Mouse (Mus musculus): ENCODE measurements at regions not wholly inside any gene's neighbourhood (a gene's known extent, or its start where the extent isn't known, plus 50 kb on each side); places are given as distances from the start of the nearest gene placed in this dataset.
A peak's percentile ranks its signal among the peaks of the same experiment; 100 is the strongest.
"Not testable (repeated sequence)": the region's sequence is repeated elsewhere in the genome, so short reads cannot be mapped to it uniquely, and the experiment has no call there.

GRCm38 (mm10) chr13:4858341-4858740, 249.4 kb upstream of the Akr1e1 start:
- DNase-seq (ENCODE audit: low spot score): no peak

DNA sequence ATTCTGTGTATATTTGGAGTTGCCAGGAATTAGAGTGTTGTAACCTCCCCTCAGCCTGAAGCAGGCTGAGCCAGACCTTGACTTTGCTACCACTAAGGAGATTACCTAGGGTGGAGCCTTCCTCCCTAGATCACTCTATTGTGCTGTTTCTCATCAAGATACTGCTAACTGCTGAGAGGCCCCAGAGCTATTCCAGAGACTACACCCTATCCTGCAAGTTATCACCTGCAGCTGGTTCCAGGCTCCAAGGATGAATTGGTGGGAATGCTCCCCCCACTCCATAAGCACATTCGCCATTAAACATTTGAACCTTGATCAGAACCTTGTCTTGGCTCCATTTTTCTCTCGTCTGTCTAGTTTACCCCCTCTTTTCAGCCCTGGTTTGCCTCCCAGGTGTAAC, 230.5 kb upstream of the Akr1e1 start:
- not testable (repeated sequence) for DNase-seq (ENCODE audit: low spot score)

GRCm38 (mm10) chr13:4826756-4827155, 217.8 kb upstream of the Akr1e1 start:
- no peak for DNase-seq (ENCODE audit: low spot score)

- DNase-seq (ENCODE audit: low spot score): not testable (repeated sequence)
These were observed 216.8 kb upstream of the Akr1e1 start for GRCm38 (mm10) chr13:4825749-4826148.

DNA sequence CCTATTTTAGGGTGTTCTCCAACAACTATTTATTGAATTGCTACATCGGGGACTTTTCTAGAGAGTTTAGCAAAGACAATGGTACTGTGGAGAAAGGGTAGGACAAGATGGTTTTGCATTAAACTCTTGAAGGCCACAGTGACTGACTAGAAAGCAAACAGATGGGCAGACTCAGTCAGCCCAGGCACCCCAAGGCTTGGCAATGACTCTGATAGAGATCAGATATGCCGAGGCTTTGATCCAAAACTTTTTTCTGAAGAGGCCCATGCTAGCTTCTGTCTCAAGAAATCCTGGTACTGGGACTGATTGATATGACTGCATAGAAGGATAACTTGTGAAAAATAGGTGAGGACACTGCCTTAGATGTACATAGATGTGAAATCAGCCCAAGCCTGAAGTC, 197.9 kb upstream of the Akr1e1 start:
- DNase-seq (ENCODE audit: low spot score): no peak

DNA sequence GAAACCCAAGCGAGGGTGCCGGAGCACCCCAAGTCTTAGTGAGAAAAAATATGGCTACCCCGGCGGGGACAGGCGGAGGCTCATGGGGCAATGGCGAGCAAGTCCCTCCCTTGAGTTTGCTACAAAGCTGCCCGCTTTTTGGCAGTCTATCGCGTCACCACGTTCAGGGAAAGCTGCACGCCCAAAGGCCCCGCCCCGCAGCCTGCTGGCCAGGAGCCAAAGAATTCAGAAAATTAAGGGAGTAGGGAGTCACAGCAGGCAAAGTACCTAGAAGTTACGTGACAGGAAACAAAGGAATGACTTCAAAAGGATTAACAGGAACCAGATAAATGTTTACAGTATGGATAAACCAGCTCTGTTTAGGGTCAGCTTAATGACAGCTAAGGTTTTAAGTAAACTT, 191.7 kb upstream of the Akr1e1 start:
- no peak for DNase-seq (ENCODE audit: low spot score)

DNA sequence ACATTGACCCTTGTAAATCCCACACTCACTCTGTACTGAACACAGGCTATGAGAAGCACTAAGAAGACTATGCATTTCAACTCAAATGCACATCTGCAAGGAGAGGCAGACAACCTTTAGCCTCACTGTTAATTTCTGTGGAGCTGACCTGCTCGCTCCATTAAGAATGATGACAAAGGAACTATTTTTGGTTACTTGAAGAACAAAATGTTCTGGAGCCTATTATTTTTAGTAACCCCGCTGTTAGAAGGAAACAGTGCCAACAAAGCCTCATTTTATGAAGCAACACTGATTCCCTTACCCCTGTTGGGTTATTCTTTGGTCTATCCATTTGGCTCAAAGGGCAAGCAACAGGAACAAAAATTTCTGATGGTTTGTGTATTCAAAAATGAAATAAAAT, 182.2 kb upstream of the Akr1e1 start:
- DNase-seq (ENCODE audit: low spot score): no peak

GRCm38 (mm10) chr13:4790414-4790813, 181.4 kb upstream of the Akr1e1 start:
- DNase-seq (ENCODE audit: low spot score): no peak

DNA sequence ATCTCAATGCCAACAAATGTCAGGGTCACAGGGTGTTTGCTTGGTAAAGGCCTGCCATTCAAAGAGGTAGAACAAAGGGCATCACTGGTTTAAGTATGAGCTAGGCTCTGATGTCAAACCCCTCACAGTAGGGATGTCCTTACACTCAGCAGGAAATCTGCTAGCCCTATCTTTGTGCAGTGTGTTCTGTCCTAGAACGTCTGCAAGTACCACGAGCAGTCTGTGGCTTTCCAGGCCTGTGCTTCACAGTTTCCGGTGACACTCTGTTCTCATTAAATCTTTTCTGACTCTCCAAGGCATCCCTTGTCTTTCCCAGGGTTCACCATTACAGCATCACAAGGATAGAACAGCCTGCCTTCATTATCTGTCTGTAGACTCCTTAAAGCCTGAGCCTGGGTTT, 174.3 kb upstream of the Akr1e1 start:
- DNase-seq (ENCODE audit: low spot score): no peak

DNA sequence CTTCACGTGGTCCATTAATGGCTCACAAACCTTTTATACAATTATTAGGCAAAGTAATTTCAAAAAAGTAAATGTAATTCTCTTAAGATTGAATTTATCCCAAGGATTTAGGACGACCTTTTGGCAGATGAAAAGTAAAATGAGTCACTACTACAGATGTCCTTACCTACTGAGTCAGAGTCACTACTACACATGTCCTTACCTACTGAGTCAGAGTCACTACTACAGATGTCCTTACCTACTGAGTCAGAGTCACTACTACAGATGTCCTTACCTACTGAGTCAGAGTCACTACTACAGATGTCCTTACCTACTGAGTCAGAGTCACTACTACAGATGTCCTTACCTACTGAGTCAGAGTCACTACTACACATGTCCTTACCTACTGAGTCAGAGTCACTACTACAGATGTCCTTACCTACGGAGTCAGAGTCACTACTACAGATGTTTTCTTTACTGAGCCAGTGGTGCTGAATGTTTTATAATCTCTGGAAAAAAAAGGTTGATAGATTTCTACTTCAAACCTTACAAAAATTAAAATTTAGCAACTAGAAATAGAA, 169.4 kb upstream of the Akr1e1 start:
- DNase-seq (ENCODE audit: low spot score): not testable (repeated sequence)

- no peak for DNase-seq (ENCODE audit: low spot score)
These were observed 167.9 kb upstream of the Akr1e1 start for GRCm38 (mm10) chr13:4776855-4777254.

DNA sequence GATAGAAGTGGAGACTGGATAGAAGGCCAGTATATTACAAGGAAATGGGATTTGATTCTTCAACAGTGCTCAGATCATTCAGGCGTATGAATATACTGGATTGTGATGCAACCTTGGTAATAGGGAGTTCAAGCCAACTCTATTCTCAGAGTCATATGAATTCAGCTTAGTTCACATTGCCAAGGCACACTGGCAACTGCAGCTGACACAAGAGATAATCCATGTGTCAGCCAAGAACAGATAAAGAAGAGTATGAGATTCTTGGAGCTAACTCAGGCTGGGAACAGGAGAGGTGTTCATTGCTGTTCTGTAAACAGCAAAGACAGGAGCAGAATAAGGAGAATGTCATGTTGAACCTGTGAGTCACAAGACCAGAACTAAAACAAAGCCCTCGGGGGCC, 163.3 kb upstream of the Akr1e1 start:
- no peak for DNase-seq (ENCODE audit: low spot score)

DNA sequence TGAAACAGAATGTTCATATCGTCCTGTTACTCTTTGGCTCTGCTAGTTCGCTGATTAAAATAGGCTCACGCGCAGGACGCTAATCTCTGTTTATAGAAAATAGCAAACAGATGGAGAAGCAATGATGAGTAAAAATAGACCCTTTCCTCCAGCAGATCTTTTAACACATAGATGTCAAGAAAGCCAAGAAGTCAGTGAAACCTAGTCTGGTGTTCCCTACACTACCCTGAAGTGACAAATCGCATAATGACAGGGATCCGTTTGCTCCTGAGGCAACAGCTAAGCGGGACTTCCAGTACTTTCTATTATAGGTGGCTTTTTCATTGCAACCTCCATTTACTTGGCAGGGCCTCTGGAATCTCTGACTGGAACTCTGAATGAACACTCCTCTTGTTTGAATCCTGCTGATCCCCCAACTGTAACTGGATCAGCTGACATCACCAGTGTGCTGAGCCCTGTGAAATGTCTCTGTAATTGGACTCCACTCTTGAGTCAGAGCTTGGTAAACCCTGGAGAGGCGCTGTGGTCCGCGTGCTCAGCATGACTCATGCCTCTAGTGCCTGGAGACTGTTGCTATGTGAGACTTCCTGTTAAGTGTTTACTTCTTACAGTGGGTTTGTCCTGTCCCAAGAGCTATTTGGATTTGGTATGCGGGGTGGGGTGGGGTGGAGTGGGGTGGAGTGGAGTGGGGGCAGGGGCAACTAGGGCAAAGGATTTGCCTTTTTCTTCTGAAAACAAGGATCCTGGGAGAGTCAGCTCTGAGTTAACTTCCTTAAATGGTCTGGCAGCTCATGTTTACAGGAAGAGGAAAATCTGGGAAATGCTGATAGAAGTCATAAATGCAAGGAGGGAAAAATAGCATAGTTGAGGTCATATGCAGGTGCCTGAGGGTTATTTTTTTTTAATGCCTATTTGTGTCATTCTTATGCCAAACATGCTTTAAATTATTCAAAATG, 162.4 kb upstream of the Akr1e1 start:
- DNase-seq (ENCODE audit: low spot score): peak; percentile 70

DNA sequence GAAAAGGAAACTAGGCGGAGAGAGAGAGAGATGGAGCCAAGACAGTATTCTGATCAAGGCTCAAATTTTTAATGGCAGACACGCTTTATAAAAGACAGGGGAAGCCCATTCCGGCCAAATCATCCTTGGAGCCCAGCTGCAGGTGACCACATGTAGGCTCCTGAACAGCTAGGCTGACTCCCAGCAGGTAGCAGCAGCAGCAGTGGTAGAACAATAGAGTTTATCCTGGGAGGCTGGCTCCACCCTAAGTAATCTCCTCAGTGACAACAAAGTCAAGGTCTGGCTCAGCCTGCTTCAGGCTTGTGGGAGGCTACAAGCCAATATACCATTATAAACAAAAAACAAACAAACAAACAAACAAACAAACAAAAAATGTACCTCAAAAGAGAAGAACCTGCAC, 151.0 kb upstream of the Akr1e1 start:
- no peak for DNase-seq (ENCODE audit: low spot score)

- no peak for DNase-seq (ENCODE audit: low spot score)
These were observed 147.6 kb upstream of the Akr1e1 start for GRCm38 (mm10) chr13:4756529-4756928.

GRCm38 (mm10) chr13:4742930-4743329, 134.0 kb upstream of the Akr1e1 start:
- no peak for DNase-seq (ENCODE audit: low spot score)

DNA sequence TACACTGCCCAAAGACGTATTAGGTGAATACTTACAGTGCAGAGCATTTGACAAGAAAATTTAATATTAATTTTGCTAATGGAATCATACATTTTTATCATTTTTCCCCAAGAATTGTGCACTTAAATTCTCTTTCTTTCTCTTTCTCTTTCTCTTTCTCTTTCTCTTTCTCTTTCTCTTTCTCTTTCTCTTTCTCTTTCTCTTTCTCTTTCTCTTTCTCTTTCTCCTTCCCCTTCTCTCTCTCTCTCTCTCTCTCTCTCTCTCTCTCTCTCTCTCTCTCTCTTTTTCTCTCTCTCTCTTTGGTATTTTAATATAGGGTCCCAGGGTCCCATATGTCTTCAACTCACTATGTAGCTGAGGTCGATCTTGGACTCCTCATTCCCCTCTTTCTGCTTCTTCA, 107.3 kb upstream of the Akr1e1 start:
- DNase-seq (ENCODE audit: low spot score): not testable (repeated sequence)

DNA sequence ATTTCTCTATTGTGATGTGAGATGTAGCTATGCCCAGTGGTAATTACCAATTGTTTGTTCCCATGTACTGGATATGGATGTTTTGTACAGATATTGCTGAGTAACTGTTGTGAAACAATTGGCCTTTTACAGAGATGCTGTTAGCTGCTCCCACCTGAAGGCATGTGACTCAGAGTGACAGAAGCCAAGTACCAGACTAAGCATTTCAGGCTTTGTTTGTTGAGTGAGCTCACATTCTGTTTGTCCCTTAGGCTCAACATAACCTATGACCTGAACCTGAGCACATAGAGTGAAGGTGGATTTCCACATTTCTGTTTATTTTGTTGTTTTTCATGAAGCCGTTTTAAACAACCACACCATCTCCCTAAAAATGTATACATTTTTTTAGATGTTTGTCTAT, 105.8 kb upstream of the Akr1e1 start:
- no peak for DNase-seq (ENCODE audit: low spot score)

- DNase-seq (ENCODE audit: low spot score): no peak
These were observed 103.7 kb upstream of the Akr1e1 start for GRCm38 (mm10) chr13:4712698-4713097.

DNA sequence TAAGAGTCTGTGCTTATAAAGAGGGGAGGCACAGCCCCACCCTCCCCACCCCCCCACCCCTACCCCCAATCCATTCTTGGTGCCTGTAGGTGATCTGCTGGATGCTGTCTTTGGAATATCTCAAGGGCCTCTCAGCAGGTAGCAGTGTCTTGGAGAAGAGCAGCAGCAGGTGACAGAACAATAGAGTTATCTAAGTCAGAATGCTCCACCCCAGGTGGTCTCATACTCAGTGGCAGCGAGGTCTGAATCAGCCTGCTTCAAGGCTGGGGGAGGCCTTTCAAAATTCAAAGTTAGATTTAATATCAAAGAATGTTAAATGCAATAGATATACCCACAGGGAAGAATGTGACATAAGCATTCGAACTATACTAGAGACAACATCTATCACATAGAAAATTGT, 90.6 kb upstream of the Akr1e1 start:
- DNase-seq (ENCODE audit: low spot score): not testable (repeated sequence)

DNA sequence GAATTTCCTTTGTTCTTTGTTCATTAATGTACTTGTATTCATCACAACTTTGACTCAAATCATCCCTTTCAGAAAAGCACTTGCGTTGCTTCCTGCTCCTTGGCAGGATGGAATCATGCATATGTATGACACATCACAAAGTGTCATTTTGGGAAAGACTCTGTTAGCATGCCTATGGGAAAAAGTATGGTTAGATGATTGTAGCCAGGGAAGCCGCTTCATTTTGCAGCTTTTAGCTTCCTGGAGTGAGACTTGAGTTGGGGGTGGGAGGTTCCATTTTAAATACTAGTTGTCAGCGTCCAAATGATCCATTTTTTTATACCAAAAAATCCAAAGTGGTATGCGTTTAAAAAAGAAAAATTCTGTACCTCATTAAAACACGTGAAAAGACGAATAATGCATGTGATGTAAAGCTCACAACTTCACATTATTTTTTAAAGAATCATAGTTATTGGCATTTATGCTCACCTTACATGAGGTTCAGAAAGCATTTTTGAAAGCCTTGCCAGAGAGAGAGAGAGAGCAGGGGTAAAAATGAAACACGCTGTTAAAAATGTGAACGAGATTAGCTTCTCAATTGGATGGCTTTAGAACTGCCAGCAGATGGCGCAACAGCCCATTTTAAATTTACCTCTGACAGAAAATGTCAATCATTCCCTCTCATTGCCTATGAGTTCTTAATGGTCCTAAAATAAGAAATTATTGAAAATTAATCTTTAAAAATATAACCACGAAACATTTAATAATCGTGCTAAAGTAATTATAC, 57.6 kb upstream of the Akr1e1 start:
- DNase-seq (ENCODE audit: low spot score): no peak

DNA sequence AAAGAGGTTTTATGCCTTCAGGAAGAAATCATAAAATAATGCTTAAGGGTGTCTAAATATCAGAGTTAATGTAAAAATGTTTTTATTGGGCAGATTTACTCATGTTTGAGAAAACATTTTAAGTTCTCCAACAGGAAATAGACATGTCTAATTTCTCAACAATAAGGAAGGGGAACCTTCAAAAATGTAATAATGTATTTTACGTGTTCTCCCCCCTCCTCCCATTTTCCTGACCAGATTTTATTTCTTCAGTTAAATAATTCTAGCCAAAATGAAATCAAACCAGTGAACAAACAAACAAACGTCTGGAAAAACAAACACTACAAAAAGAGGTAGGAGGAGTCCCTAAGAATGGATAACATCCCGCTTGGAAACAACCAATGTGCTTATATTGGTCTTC, 54.4 kb upstream of the Akr1e1 start:
- DNase-seq (ENCODE audit: low spot score): no peak
